Mouse (Mus musculus): Measurements from ENCODE around the gene Slc46a3.

Slc46a3 gene

GRCm38 (mm10) chr5:147848164-147848863 lies 46.3 kb downstream of the Slc46a3 start:
- in situ Hi-C loops (cut with MboI, MseI) = loop anchor here in 1 of 2 experiments (25.0 kb wide), 1 partner anchor 261 kb away; no protein-coding TSS in a partner anchor

GRCm38 (mm10) chr5:147847361-147847760 lies 47.3 kb downstream of the Slc46a3 start:
- in situ Hi-C loops (cut with MboI, MseI) = loop anchor here in 1 of 2 experiments (25.0 kb wide), 1 partner anchor 260 kb away; no protein-coding TSS in a partner anchor

DNA sequence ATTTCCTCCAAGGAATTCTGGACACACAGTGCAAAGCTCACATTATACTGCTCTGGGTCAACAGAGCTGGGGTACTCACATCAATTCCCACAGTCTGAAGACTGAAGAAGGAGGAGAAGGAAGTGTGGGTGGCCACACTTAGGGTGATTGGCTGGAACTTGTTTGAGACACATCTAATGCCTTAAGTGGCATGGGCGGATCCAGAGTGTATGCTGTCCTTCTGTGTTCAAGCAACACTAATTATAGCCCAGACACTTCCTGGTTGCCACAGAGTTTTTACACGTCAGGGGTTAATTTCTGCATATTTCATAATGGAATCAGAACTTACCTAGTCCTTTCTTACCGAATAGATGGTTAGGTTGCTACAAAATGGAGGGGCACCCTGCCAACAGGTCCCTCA lies 49.3 kb downstream of the Slc46a3 start:
- in situ Hi-C loops (cut with MboI, MseI) = loop anchor here in 1 of 2 experiments (25.0 kb wide), 1 partner anchor 258 kb away; no protein-coding TSS in a partner anchor

DNA sequence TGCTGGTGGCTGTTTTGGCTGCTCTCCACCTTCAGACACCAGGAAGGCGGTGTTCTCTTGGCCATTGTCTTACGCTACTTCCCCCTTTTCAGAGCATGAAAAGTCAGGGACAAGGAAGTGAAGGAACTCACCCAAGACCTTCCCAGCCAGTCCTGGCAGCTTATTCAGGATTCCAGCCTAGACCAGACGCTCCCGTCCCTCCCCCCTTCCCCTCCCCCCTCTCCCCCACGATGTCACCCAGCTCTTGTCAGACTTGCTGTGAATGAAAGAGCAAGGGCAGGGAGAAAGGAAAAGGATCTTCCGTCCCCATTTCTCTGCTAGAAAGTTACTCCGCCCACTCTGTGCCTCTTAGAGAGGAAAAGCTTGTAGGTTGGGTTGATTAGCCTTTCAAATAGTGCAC lies 51.3 kb downstream of the Slc46a3 start:
- in situ Hi-C loops (cut with MboI, MseI) = loop anchor here in 1 of 2 experiments (25.0 kb wide), 1 partner anchor 256 kb away; no protein-coding TSS in a partner anchor

DNA sequence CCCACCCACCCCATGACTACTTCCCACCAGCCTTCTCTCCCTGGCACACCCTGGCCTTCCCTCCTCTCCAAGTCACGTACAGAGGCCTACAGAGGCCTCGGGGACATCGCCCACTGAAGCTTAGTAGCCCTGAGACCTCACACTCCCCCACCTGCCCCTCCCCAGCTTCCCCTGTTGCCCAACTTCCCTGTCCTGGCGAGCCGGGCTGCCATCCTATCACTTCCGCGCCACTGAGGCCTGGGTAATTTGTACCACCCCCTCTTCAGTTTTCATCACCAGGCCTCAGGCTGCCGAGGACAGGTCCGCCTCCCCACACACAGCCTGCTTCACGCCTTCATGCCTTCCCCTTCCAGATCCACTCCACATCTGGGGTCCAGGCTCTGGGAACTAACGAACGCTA lies 55.2 kb downstream of the Slc46a3 start:
- in situ Hi-C loops (cut with MboI, MseI) = loop anchor here in 1 of 2 experiments (25.0 kb wide), 1 partner anchor 252 kb away; no protein-coding TSS in a partner anchor

DNA sequence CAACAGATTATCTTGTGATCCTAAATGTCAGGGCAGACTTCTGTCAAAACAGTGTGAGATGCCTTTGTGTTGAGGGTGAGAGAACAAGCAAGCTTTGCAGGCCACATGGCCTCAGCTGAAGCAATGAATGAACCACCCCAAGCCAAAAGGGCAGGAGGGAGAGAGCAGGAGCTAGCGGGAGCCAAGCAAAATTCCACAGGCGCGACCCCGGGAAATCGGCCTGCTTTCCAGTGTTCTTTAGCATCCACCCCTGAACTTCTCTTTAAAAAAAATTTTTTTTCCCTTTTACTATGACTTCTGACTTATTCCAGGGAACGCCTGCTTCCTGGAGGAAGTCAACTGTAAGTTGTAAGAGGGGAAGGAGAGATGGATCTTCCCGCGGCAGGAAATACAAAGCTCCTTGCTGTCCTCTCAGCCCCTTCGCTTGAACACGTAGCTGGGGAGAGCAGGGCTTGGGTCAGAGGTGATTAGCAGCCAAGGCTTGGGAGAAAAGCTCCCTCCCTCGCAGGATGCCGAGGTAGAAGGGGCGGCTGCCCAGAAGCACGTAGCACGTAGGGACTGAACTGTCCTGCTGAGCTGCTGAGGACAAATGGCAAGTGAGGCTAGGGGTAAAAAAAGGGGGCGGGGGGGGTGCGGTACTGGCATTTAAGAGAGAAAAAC lies 59.6 kb downstream of the Slc46a3 start:
- in situ Hi-C loops (cut with MboI, MseI) = loop anchor here in 1 of 2 experiments (25.0 kb wide), 1 partner anchor 248 kb away; no protein-coding TSS in a partner anchor

DNA sequence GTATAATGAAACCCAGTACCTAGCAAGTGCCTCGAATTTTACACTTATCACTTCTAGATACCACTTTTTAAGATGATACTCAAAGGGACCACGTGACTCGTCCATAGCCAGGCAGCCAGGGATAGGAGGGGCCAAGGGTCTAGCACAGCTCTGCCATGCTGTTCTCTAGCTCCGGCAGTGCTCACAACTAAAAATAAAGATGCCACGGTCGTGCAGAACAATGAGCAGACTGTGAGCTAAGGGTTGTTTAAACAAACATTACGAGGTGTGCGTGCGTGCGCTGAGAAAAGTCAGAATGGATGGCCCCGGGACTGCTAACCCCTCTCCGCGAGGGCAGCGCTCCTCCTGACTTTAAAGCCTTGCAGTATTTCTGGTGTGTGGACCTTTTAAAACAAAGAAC lies 61.8 kb downstream of the Slc46a3 start:
- in situ Hi-C loops (cut with MboI, MseI) = loop anchor here in 1 of 2 experiments (25.0 kb wide), 1 partner anchor 246 kb away; no protein-coding TSS in a partner anchor

DNA sequence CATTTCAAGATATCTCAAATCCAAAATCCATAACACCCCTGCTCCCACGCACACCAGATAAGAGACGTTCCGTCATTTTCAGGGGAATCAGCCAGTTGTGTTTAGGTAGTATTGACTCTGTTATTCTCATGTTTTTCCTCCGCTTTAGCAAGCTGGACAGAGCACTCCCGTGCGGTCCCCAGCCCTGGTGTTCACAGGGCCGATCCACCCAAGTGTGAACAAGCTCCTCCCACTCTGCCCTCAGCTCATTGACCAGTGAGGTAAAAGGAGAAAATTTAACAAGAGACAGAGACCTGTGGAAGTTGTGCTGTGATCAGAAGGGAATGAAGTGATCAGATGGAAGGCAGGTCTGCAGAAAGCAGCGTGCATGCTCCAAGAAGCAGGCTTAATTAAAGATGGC lies 65.8 kb downstream of the Slc46a3 start:
- in situ Hi-C loops (cut with MboI, MseI) = loop anchor here in 1 of 2 experiments (25.0 kb wide), 1 partner anchor 242 kb away; no protein-coding TSS in a partner anchor
